Mouse (Mus musculus) cerebellum, adult 18-20 months (tissue): Measurements from ENCODE around the gene Elane.
"Not testable (repeated sequence)": the region's sequence is repeated elsewhere in the genome, so short reads cannot be mapped to it uniquely, and the experiment has no call there.

Experiments
- DNase-seq, 2 experiments: peaks; one replicate each; pipeline ENCODE4 v3.0.0; 2021

Gene Elane

GRCm38 (mm10) chr10:79883297-79884084, 2.6 kb upstream of the Elane start:
- peak; percentile 86 to 89 for DNase-seq

DNA sequence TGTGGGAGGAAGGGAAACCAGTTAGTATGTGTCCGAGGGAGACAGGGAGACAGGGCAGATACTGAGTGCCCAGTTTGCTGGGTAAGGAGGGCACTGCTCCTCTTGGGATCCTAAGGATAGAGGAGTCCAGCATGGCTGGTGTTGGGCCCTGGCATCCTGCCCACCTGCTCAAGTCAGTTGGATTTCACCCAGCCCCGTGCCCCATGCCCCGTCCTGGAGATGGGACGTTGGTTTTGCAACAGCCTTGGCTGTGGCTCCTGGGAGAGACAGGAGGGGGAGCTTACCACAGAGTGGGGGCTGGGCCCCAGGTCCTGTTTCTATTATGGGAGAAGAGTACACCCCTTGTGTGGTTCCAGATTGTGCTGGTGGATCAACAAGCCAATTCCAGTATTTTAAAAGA, 1.6 kb upstream of the Elane start:
- peak in 1 of 2 experiments; percentile 45 for DNase-seq

GRCm38 (mm10) chr10:79884938-79885337, 1.1 kb upstream of the Elane start:
- not testable (repeated sequence) for DNase-seq

DNA sequence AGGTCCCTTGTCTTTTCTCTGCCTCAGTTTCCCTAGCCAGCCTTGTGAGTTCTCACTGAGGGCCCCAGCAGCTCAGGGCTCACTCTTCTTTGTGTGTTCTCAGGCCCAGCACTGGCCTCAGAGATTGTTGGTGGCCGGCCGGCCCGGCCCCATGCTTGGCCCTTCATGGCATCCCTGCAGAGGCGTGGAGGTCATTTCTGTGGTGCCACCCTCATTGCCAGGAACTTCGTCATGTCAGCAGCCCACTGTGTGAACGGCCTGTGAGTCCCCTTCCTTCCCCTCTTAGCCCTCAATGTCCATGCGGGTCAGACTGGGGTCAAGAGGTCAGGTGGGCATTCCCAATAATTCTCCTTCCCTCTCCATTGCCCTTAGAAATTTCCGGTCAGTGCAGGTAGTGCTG, 564 bp downstream of the Elane start:
- DNase-seq = no peak

DNA sequence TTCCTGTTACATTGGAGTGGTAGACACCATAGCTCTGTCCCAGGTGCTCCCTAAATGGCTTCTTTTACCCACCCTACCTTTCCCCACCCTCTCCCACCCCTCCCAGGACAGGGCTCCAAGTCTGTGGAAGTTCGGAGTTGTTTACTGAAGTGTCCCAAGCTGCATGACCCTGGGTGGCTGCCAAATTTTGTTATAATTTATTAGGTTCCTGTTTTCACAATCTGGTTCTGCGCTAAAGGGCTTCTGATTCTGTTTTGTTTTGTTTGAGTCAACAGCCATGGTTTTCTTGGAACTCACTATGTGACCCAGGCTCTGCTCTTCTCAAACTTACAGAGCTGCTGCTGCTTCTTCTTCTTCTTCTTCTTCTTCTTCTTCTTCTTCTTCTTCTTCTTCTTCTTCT, 3.3 kb downstream of the Elane start:
- DNase-seq = no peak

DNA sequence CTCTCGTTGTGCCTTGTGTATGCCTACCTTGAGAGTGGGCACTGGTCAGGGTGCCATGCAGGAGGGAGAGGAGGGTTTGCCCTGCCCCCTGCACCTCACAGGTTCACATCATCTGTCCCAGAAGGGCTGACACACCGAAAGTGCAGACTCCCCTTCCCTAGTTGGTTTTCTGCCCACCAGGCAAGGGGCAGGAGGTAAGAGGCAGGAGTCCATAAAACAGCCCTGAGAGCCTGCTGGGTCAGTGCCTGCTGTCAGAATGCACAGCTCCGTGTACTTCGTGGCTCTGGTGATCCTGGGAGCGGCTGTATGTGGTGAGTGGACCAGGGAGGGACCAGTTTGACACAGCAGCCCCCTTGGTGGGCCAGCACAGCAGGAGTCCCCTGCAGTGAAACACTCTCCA, 4.6 kb downstream of the Elane start, which contains the start of gene Cfd:
TSS of gene Cfd (plus strand) at position 184 of the 400 bp plus-strand sequence.
- no peak for DNase-seq

GRCm38 (mm10) chr10:79892451-79893118, 6.5 kb downstream of the Elane start:
- peak; percentile 83 to 85 for DNase-seq

GRCm38 (mm10) chr10:79896306-79896705, 10.3 kb downstream of the Elane start:
- no peak for DNase-seq

- no peak for DNase-seq
Measured at GRCm38 (mm10) chr10:79896814-79897213, 10.8 kb downstream of the Elane start.

GRCm38 (mm10) chr10:79897316-79898245, 11.5 kb downstream of the Elane start:
- no peak for DNase-seq

- no peak for DNase-seq
Measured at GRCm38 (mm10) chr10:79900951-79901410, 14.9 kb downstream of the Elane start.

GRCm38 (mm10) chr10:79906712-79907111, 20.7 kb downstream of the Elane start:
- DNase-seq = no peak

- no peak for DNase-seq
Measured at GRCm38 (mm10) chr10:79907415-79907814, 21.4 kb downstream of the Elane start.

DNA sequence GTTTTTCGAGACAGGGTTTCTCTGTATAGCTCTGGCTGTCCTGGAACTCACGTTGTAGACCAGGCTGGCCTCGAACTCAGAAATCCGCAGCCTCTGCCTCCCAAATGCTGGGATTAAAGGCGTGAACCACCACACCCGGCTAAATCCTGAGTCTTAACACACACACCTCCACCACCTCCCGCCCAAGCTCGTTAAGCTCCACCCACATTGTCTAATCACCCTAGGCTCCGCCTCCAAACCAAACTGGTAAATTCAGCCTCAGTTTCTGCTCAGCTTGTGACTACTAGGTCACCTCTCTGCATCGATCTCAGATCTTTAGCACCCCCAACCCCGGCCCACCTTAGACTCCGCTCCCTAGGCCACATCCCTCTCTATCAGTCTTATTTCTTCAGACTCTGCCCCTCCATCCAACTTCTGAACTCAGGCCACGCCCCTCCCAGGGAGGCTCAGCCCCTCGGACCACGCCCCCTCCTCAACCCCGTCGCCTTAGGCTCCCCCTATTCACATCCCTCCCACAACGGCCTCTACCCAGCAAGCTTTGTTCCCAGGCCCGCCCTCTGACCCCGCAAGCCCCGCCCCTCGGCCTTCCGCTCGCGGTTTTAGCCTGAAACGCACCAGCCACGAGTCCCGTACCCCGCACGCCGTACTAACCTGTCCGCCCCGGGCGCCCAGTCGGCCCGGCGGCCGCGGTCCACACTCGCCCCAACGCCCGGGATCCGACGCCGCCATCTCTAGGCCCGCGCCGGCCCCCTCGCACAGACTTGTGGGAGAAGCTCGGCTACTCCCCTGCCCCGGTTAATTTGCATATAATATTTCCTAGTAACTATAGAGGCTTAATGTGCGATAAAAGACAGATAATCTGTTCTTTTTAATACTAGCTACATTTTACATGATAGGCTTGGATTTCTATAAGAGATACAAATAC, 22.4 kb downstream of the Elane start, which contains the start of gene Med16:
TSS of gene Med16 (minus strand) at position 757 of the 925 bp plus-strand sequence.
- peak; percentile 96 for DNase-seq

DNA sequence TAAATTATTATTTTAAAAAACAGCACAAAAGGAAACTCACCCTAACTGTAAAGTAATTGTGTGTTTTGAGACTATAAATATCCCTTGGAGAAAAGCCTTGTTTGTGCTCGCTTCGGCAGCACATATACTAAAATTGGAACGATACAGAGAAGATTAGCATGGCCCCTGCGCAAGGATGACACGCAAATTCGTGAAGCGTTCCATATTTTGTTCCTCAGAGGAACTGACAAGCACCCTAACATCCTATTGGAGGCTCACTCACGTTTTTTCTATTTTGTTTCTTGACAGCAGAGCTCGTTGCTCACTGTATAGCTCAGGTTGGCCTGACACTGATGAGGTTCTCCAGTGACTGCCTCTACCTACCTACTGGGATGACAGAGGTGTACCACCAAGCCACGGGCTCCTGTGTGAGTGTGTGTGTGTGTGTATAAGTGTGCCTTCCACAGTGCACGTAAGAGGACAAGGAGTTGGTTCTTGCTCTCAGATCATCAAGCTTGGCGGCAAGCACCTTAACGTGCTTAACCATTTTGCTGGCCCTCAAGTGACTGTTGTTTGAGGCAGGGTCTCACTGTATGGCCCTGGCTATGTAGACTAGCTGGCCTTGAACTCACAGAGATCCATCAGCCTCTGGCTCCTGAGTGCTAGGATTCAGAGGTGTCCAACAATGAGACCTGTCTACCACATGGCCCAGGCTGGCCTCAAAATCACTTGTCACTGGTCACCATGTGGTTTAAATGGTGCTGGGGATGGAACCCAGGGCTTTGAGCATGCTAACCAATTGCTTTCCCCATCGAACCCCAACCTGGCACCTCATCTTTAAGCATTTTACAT, 23.3 kb downstream of the Elane start:
- DNase-seq = peak; percentile 48 to 58

DNA sequence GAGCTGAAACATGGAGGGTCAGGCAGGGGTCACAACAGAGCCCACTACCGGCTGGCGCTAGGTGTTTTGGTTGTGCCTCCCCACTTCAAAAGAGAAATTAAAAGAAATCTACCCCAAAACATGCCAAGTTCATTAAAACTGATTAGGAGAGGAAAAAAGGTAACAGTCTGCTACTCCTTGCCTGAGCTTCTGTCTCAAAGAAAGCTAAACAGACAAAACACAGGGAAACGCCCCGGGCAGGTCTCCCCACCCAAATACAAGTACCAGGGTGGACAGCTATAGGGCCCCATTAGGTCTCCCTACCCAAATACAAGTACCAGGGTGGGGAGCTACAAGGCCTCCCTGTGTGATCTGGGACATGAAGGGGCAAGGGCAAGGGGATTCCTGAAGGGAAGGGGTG, 24.5 kb downstream of the Elane start, which contains the start of gene Gm26602:
TSS of gene Gm26602 (plus strand) at position 301 of the 400 bp plus-strand sequence.
- DNase-seq = no peak

DNA sequence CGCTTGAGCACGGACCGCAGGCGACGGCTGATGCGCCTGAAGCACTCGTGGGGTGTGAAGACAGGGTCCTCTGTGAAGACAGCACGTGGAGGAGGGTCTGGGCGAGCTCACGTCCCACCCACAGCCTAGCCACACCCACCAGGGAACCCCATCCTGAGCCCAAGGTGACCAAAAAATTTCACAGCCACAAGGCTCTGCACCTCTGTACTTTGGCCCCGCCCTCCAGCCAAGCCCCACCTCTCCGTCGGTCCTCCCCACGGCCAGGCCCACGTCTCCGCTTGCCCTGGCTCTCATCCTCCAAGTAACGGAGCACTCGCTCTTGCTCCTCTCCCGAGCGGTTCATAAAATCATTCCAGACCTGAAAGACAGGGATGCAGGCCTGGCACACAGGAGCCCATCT, 26.4 kb downstream of the Elane start:
- no peak for DNase-seq

DNA sequence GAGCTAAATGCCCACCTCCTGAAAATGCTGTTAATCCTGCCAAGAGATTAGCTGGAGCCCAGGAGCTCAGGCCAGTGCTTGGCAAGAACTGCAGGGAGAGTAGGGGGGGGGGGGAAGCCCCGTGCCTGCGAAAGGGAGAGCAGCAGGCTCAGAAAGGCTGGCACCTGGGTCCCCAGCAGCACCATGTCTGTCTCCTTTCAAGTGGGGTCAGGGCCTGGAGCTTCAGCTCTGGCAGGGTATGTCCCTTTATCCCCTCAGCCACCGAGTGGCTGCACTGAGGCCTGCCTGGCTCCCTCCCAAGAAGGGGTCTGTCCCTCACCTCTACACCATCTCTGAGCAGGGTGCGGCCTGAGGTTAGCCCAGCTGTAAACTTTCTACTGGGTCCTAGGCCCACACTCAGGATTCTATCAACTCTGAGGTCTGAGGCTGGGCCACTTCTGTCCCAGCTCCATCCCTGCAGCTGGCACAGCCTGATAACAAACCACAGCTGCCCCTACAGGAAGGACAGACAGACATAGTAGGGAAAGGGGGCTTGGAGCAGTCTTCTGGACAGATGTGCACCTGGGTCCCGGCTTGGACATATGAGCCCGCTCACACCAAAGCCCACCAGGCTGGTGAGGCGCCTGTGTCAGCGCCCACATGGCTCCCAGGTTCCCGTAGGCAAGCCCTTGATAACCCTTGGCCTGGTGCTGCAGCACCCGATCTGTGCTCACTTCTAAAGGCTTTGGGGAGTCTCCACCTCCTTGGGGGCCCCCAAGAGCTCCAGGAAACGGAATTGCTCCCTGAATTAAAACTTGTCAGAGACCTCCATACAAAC, 28.3 kb downstream of the Elane start:
- no peak for DNase-seq

DNA sequence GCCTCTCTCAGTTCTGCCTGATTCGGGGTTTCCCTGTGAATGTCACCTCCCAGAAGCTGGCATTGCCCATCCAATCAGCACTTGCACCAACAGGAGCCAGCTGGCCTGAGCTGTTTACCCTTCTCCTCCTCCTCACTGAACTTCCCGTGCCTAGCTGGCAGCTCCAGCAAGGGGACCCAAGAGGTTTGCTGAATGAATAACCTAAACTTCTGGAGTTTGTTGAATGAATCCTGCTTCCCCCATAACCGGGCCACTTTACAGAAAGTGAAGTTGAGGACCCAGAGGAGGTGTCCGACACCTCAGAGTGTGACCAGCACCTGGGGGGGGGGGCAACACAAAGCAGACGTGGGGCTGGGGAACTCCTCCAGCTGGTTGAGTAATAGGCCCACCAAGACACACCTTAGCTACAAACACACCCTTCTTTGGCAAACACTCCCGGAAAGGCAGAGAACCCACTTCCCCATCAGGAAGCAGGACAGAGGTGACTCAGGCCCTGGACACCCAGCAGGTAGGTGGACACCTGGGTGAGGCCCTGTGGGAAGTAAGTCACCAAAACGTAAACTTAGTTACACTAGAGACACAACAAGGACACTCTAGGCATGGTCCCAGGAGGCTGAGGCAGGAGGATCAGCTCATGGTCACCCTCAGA, 29.0 kb downstream of the Elane start:
- DNase-seq = no peak
